Mouse (Mus musculus) cerebellum, adult 2 months (tissue): ENCODE results near the gene Fam53b. TPM values are rescaled to one million over a fixed set of nuclear protein-coding genes. Genes with fewer than 3 reads are reported as not detected.

Experiments used
- DNase-seq, 2 experiments: peaks; one replicate each; pipeline ENCODE4 v3.0.0; 2021
- H3K27ac ChIP-seq: fragments of 200-500 bp; 2 replicates; pipeline ENCODE4 v1.5.1; 2012; ENCODE audit warnings: low read length, control low read depth, inconsistent platforms; ENCODE audit not compliant: insufficient read depth
- H3K27me3 ChIP-seq: fragments of 200-500 bp; 2 replicates; pipeline ENCODE4 v1.6.1; 2012; ENCODE audit warnings: inconsistent platforms, mild to moderate bottlenecking, low read length, moderate library complexity; ENCODE audit not compliant: control insufficient read depth, insufficient read depth
- H3K4me1 ChIP-seq: fragments of 200-500 bp; 2 replicates; pipeline ENCODE4 v1.6.1; 2011; ENCODE audit warnings: low read length; ENCODE audit not compliant: control insufficient read depth, insufficient read depth
- H3K4me3 ChIP-seq: fragments of 200-500 bp; replicated peaks from 2 replicates; pipeline ENCODE3; 2011; ENCODE audit warnings: mild to moderate bottlenecking, low read depth, low read length, control low read depth; ENCODE audit not compliant: insufficient read depth
- CTCF ChIP-seq: fragments of 200-500 bp; IDR thresholded peaks from 2 replicates; pipeline ENCODE4 v1.5.1; 2011; ENCODE audit warnings: low read depth, mild to moderate bottlenecking, control low read depth, low read length, moderate library complexity, borderline replicate concordance; ENCODE audit not compliant: insufficient read depth
- POLR2A ChIP-seq: fragments of 200-500 bp; IDR thresholded peaks from 2 replicates; pipeline ENCODE4 v1.6.1; 2011; ENCODE audit warnings: low read length, control low read depth, borderline replicate concordance; ENCODE audit not compliant: insufficient read depth
- WGBS: fragments of 180-500 bp; shearing (Covaris S2); methylation state at CpG from one replicate; pipeline ENCODE4 v1.1.7; 2018; 5-methylcytosine and 5-hydroxymethylcytosine counted together
- polyA plus RNA-seq: library from polyadenylated mRNA; depleted of rRNA; stranded (reverse); fragments of >200 nt; gene quantifications from 2 replicates; pipeline ENCODE4 v1.2.3, GENCODE M21; 2012

Gene Fam53b
- polyA plus RNA-seq, 1 experiment: 37.3 TPM

GRCm38 (mm10) chr7:132781850-132782249 lies 31.8 kb downstream of the Fam53b start:
- DNase-seq: peak; percentile 66 to 76
- Histone ChIP-seq H3K4me1 (peaks cover 79% of the 10 kb centered on the region), H3K27ac (peak overlapping the region; percentile 30), H3K27me3 (no peaks in the 10 kb centered on the region), H3K4me3 (no peak overlapping the region)
- TF ChIP-seq POLR2A (no peak), CTCF (no peak)
- WGBS: 13% methylated on average over 6 of the region's 6 CpGs

- peak in 1 of 2 experiments; percentile 46 for DNase-seq
- WGBS: 23% methylated on average over 7 of the region's 7 CpGs
- H3K4me3 ChIP-seq: no peak overlapping the region
- peak overlapping the region; percentile 30 for H3K27ac ChIP-seq
- H3K27me3 ChIP-seq: no peaks in the 10 kb centered on the region
- no peak for TF ChIP-seq CTCF
- TF ChIP-seq POLR2A: no peak
- peaks cover 80% of the 10 kb centered on the region for H3K4me1 ChIP-seq
Observed at GRCm38 (mm10) chr7:132781130-132781814, 32.4 kb downstream of the Fam53b start.

GRCm38 (mm10) chr7:132780611-132781010 lies 33.1 kb downstream of the Fam53b start:
- WGBS: 17% methylated on average over 4 of the region's 4 CpGs
- peaks cover 81% of the 10 kb centered on the region for H3K4me1 ChIP-seq
- H3K27me3 ChIP-seq: no peaks in the 10 kb centered on the region
- TF ChIP-seq CTCF (no peak), POLR2A (no peak)
- H3K27ac ChIP-seq: peak overlapping the region; percentile 64
- peak; percentile 58 to 63 for DNase-seq
- no peak overlapping the region for H3K4me3 ChIP-seq

GRCm38 (mm10) chr7:132778630-132779029 lies 35.1 kb downstream of the Fam53b start:
- Histone ChIP-seq H3K4me1 (peaks cover 88% of the 10 kb centered on the region), H3K27me3 (no peaks in the 10 kb centered on the region), H3K27ac (peak overlapping the region; percentile 31; the same call in 1 of the 2 replicates), H3K4me3 (no peak overlapping the region)
- TF ChIP-seq CTCF: no peak
- no peak for TF ChIP-seq POLR2A
- DNase-seq: no peak
- WGBS: 45% methylated on average over 13 of the region's 13 CpGs

GRCm38 (mm10) chr7:132777728-132778453 lies 35.8 kb downstream of the Fam53b start:
- TF ChIP-seq POLR2A: no peak
- TF ChIP-seq CTCF: no peak
- H3K4me3 ChIP-seq: no peak overlapping the region

GRCm38 (mm10) chr7:132777117-132777516 lies 36.6 kb downstream of the Fam53b start:
- TF ChIP-seq POLR2A (no peak), CTCF (no peak)
- WGBS: 81% methylated on average over 7 of the region's 7 CpGs
- DNase-seq: no peak
- peak overlapping the region; percentile 22; the same call in 1 of the 2 replicates for H3K27ac ChIP-seq
- no peak overlapping the region for H3K4me3 ChIP-seq
- H3K27me3 ChIP-seq: no peaks in the 10 kb centered on the region
- peaks cover 92% of the 10 kb centered on the region for H3K4me1 ChIP-seq

More at GRCm38 (mm10) chr7:132777728-132778453, 35.8 kb downstream of the Fam53b start:
- 0 out of 2 replicates have a peak overlapping the region, but pooled peaks have one; percentile 6 for H3K27ac ChIP-seq
- WGBS: 91% methylated on average over 1 of the region's 1 CpGs
- no peaks in the 10 kb centered on the region for H3K27me3 ChIP-seq
- no peak for DNase-seq
- peaks cover 90% of the 10 kb centered on the region for H3K4me1 ChIP-seq

GRCm38 (mm10) chr7:132776338-132777111 lies 37.2 kb downstream of the Fam53b start:
- H3K4me3 ChIP-seq: no peak overlapping the region
- H3K27ac ChIP-seq: peak overlapping the region; percentile 22; the same call in 1 of the 2 replicates
- H3K4me1 ChIP-seq: peaks cover 91% of the 10 kb centered on the region
- 43% methylated on average over 7 of the region's 7 CpGs for WGBS
- no peak for TF ChIP-seq POLR2A
- TF ChIP-seq CTCF: no peak
- no peaks in the 10 kb centered on the region for H3K27me3 ChIP-seq
- no peak for DNase-seq

GRCm38 (mm10) chr7:132775922-132776321 lies 37.8 kb downstream of the Fam53b start:
- no peaks in the 10 kb centered on the region for H3K27me3 ChIP-seq
- H3K27ac ChIP-seq: no peak overlapping the region
- H3K4me1 ChIP-seq: peaks cover 85% of the 10 kb centered on the region
- WGBS: 70% methylated on average over 10 of the region's 10 CpGs
- H3K4me3 ChIP-seq: no peak overlapping the region
- DNase-seq: no peak
- TF ChIP-seq POLR2A (no peak), CTCF (no peak)
